Comparison of ENCODE assay signal across 7 mouse cellular contexts in the genomic region with DNA sequence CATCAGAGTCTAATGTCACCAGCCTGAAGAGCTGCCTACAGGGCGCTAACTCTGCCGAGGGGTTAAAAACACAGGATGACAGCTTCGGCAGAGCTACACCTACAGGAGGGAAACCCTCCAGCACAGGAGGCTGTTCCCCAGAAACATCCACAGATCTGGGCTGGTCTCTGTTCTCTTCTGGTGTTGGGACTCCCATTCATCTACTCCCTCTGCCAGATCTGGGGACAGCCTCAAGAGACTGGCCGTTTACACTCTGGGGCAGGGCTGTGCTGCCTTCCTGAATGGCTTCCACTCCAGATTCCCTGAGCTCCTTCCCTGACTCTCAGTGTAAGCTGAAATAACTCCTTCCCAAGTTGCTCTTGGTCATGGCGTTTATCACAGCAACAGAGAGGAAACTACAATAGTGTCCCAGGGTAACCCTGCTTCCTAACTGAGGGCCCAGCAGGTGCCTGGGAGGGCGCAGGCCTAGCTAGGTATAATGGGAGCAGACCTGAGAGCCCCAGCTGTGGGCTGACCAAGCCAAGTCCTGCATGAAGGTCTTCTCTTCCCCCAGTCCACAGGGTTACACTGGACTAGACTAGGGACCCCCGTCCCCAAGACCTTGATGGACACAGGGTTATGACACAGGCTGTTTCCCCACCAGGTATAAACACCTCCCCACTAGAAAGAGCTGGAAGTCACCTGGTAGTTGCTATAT. TPM values are rescaled to one million over a fixed set of nuclear protein-coding genes. Genes with fewer than 3 reads are reported as not detected.
DNase-seq lines count a peak whose midpoint lies in the region; ATAC-seq and TF ChIP-seq lines count a peak whose summit lies in the region.

No protein-coding gene starts in this region.

- peak overlapping the region; percentile 51 for H3K4me3 ChIP-seq in lung, postnatal 0 days (ENCODE audit: low read depth, low read length)
- peak overlapping the region; percentile 55 for H3K4me3 ChIP-seq in forebrain, embryonic 12.5 days (replicated peaks)
- peak overlapping the region; percentile 54 for H3K4me3 ChIP-seq in limb, embryonic 14.5 days (replicated peaks; ENCODE audit: low read length)
- peak overlapping the region; percentile 51 for H3K4me3 ChIP-seq in stomach, embryonic 14.5 days (ENCODE audit: low read depth, low read length)

- H3K27me3 ChIP-seq in lung, postnatal 0 days (replicated peaks; ENCODE audit: insufficient read depth, low read length) = no peaks in the 10 kb centered on the region
- no peaks in the 10 kb centered on the region for H3K27me3 ChIP-seq in forebrain, embryonic 12.5 days
- H3K27me3 ChIP-seq in limb, embryonic 14.5 days (ENCODE audit: control insufficient read depth, insufficient read depth, low read length) = no peaks in the 10 kb centered on the region
- no peaks in the 10 kb centered on the region for H3K27me3 ChIP-seq in stomach, embryonic 14.5 days (ENCODE audit: control insufficient read depth, insufficient read depth, low read length)

- TF ChIP-seq POLR2A in limb, embryonic 14.5 days (IDR thresholded peaks at IDR 0.05; ENCODE audit: borderline replicate concordance, extremely low read depth, insufficient read depth, insufficient read length) = no peak

- no peaks in the 10 kb centered on the region for H3K36me3 ChIP-seq in lung, postnatal 0 days (ENCODE audit: insufficient read depth, low read length)
- H3K36me3 ChIP-seq in forebrain, embryonic 12.5 days (replicated peaks) = no peaks in the 10 kb centered on the region
- H3K36me3 ChIP-seq in limb, embryonic 14.5 days (ENCODE audit: control insufficient read depth, insufficient read depth, low read length) = no peaks in the 10 kb centered on the region
- no peaks in the 10 kb centered on the region for H3K36me3 ChIP-seq in stomach, embryonic 14.5 days (ENCODE audit: control insufficient read depth, insufficient read depth, low read length)

- H3K4me2 ChIP-seq in lung, postnatal 0 days (replicated peaks; ENCODE audit: low read depth, low read length) = peak overlapping the region; percentile 94
- peak overlapping the region; percentile 81 for H3K4me2 ChIP-seq in forebrain, embryonic 12.5 days
- peak overlapping the region; percentile 87 for H3K4me2 ChIP-seq in limb, embryonic 14.5 days (replicated peaks; ENCODE audit: low read depth, low read length, severe bottlenecking)
- peak overlapping the region; percentile 84 for H3K4me2 ChIP-seq in stomach, embryonic 14.5 days (replicated peaks; ENCODE audit: low read depth, low read length)

- peaks cover 22% of the 10 kb centered on the region; the same call in 1 of the 2 replicates for H3K4me1 ChIP-seq in lung, postnatal 0 days (ENCODE audit: insufficient read depth, low read depth, low read length)
- peaks cover 51% of the 10 kb centered on the region for H3K4me1 ChIP-seq in forebrain, embryonic 12.5 days
- H3K4me1 ChIP-seq in limb, embryonic 14.5 days (ENCODE audit: control insufficient read depth, insufficient read depth, low read length) = peaks cover 21% of the 10 kb centered on the region
- peaks cover 40% of the 10 kb centered on the region for H3K4me1 ChIP-seq in stomach, embryonic 14.5 days (ENCODE audit: control insufficient read depth, insufficient read depth, low read length)

- no peak for TF ChIP-seq CTCF in lung, postnatal 0 days (IDR thresholded peaks at IDR 0.05)

- peak overlapping the region; percentile 85 for H3K27ac ChIP-seq in lung, postnatal 0 days (ENCODE audit: low read length)
- H3K27ac ChIP-seq in forebrain, embryonic 12.5 days = peak overlapping the region; percentile 90
- H3K27ac ChIP-seq in limb, embryonic 14.5 days (replicated peaks; ENCODE audit: low read depth, low read length) = peak overlapping the region; percentile 52
- peak overlapping the region; percentile 53 for H3K27ac ChIP-seq in stomach, embryonic 14.5 days (ENCODE audit: low read length)

- peak; percentile 47 for DNase-seq in lung, postnatal 0 days (ENCODE audit: low spot score)
- no peak for DNase-seq in lung, postnatal 36 days
- DNase-seq in limb, embryonic 14.5 days (ENCODE audit: low spot score) = peak; percentile 2
- no peak for DNase-seq in thymus, adult 18-20 months
- DNase-seq in cerebellum, postnatal 36 days = no peak

- no peak for TF ChIP-seq EP300 in lung, postnatal 0 days (IDR thresholded peaks at IDR 0.05)

- peak overlapping the region; percentile 32; the same call in 1 of the 2 replicates for H3K9ac ChIP-seq in lung, postnatal 0 days (replicated peaks; ENCODE audit: low read depth)
- H3K9ac ChIP-seq in forebrain, embryonic 12.5 days = peak overlapping the region; percentile 76
- peak overlapping the region; percentile 62 for H3K9ac ChIP-seq in limb, embryonic 14.5 days (ENCODE audit: low read depth, low read length, severe bottlenecking)
- H3K9ac ChIP-seq in stomach, embryonic 14.5 days (replicated peaks; ENCODE audit: low read depth, low read length) = peak overlapping the region; percentile 50; the same call in 1 of the 2 replicates

- H3K9me3 ChIP-seq in lung, postnatal 0 days (ENCODE audit: low read length) = no peaks in the 10 kb centered on the region
- no peaks in the 10 kb centered on the region for H3K9me3 ChIP-seq in forebrain, embryonic 12.5 days
- no peaks in the 10 kb centered on the region for H3K9me3 ChIP-seq in limb, embryonic 14.5 days (ENCODE audit: control insufficient read depth, low read length)
- H3K9me3 ChIP-seq in stomach, embryonic 14.5 days (ENCODE audit: control insufficient read depth, low read depth, low read length) = no peaks in the 10 kb centered on the region

- 21% methylated on average over 7 of the region's 7 CpGs for WGBS in lung, postnatal 0 days
- WGBS in forebrain, embryonic 12.5 days = 23% methylated on average over 7 of the region's 7 CpGs
- WGBS in limb, embryonic 14.5 days = 24% methylated on average over 7 of the region's 7 CpGs
- 27% methylated on average over 7 of the region's 7 CpGs for WGBS in stomach, embryonic 14.5 days

- ATAC-seq in lung, postnatal 0 days = peak; percentile 10; the same call in 1 of the 2 replicates
- ATAC-seq in forebrain, embryonic 12.5 days (ENCODE audit: low FRiP score) = no peak; the same call in 1 of the 2 replicates
- ATAC-seq in limb, embryonic 14.5 days (ENCODE audit: low FRiP score, low read depth) = peak; percentile 29
- ATAC-seq in stomach, embryonic 14.5 days (ENCODE audit: insufficient number of reproducible peaks, insufficient read depth, low FRiP score, low read depth) = peak; percentile 25

RNA-seq across cellular contexts. Expression of a gene that starts 37.2 kb away (rescaled TPM):
- polyA plus RNA-seq in lung, postnatal 0 days (2015; fragmentation: Nextera tagmentation; extraction: Ambion mirVana) = 57.2 and 62.0 TPM in 2 replicates
- 79.4 and 79.8 TPM in 2 replicates for polyA plus RNA-seq in forebrain, embryonic 12.5 days (2016; fragmentation: Nextera tagmentation; extraction: Ambion mirVana)
- 89.5 and 91.1 TPM in 2 replicates for polyA plus RNA-seq in limb, embryonic 14.5 days (2012; rRNA removed)
- 93.5 TPM in 2 replicates for polyA plus RNA-seq in limb, embryonic 14.5 days (2014; fragmentation: Nextera tagmentation; extraction: Ambion mirVana)
- 90.3 and 95.8 TPM in 2 replicates for polyA plus RNA-seq in stomach, embryonic 14.5 days (2014; fragmentation: Nextera tagmentation; extraction: Ambion mirVana)

RNA-seq across cellular contexts. Expression of a gene that starts 41.5 kb away (rescaled TPM):
- polyA plus RNA-seq in lung, postnatal 0 days (2015; fragmentation: Nextera tagmentation; extraction: Ambion mirVana) = 22.7 and 25.5 TPM in 2 replicates
- polyA plus RNA-seq in forebrain, embryonic 12.5 days (2016; fragmentation: Nextera tagmentation; extraction: Ambion mirVana) = 12.8 and 13.3 TPM in 2 replicates
- polyA plus RNA-seq in limb, embryonic 14.5 days (2012; rRNA removed) = 13.2 and 13.3 TPM in 2 replicates
- 13.6 and 15.5 TPM in 2 replicates for polyA plus RNA-seq in limb, embryonic 14.5 days (2014; fragmentation: Nextera tagmentation; extraction: Ambion mirVana)
- 11.4 and 14.1 TPM in 2 replicates for polyA plus RNA-seq in stomach, embryonic 14.5 days (2014; fragmentation: Nextera tagmentation; extraction: Ambion mirVana)

Comparison
In these comparisons a context has a peak if more than half of its experiments do, and no peak if none do; other contexts are left out.
1. DNase-seq: peak in lung, postnatal 0 days (single experiment) and limb, embryonic 14.5 days (single experiment); none in lung, postnatal 36 days (single experiment), thymus, adult 18-20 months (0 of 2) and cerebellum, postnatal 36 days (0 of 2).
2. Peak in every context shown above with its lines, with median percentiles within 50 percentile points of each other: H3K27ac ChIP-seq, H3K4me2 ChIP-seq, H3K4me3 ChIP-seq and H3K9ac ChIP-seq.